Mouse (Mus musculus): Measurements from ENCODE around the gene Sema6b. TPM values are rescaled to one million over a fixed set of nuclear protein-coding genes. Genes with fewer than 3 reads are reported as not detected.

Sema6b gene
- total and polyA plus RNA-seq, 3 experiments = 0.71 to 2.2 (median 1.3) TPM

- Histone ChIP-seq H3K27me3 (replicated peaks) (peaks cover 67% of the 10 kb centered on the region), H3K9me3 (replicated peaks; ENCODE audit: low read length) (no peaks in the 10 kb centered on the region), H3K4me3 (replicated peaks in 1 of 3; ENCODE audit: low read depth in 2 of 3, low read length in 2 of 3, poor library complexity in 1 of 3) (no peak overlapping the region), H3K4me2 (ENCODE audit: insufficient read depth, low read depth, poor library complexity, severe bottlenecking) (no peak overlapping the region), H3K27ac (ENCODE audit: insufficient read depth, low read depth) (no peak overlapping the region), H3K9ac (ENCODE audit: insufficient read depth, low read depth) (no peak overlapping the region), H3K79me2 (replicated peaks; ENCODE audit: control insufficient read depth, extremely low read depth, insufficient read depth, poor library complexity, severe bottlenecking) (no peaks in the 10 kb centered on the region), H3K4me1 (ENCODE audit: control insufficient read depth in 1 of 2, insufficient read depth in 2 of 2) (peaks cover 10 to 50% of the 10 kb centered on the region in 2 experiments; a peak in 3 of 4 replicates), H3K36me3 (replicated peaks in 1 of 2; ENCODE audit: control insufficient read depth in 1 of 2, insufficient read depth in 1 of 2, low read length in 1 of 2) (no peaks in the 10 kb centered on the region)
- in situ Hi-C loops (cut with MboI; ENCODE audit: low pct_ligation_motif_present, low pct_unique_long_range_greater_than_20kb, low sequenced_read_pairs) = no loop called here
- dilution Hi-C loops (cut with MboI; ENCODE audit: extremely low pct_ligation_motif_present, extremely low pct_unique_long_range_greater_than_20kb, low sequenced_read_pairs) = no loop called here
- no peak for DNase-seq (ENCODE audit: extremely low read depth)
- TF ChIP-seq ELF1 (IDR thresholded peaks at IDR 0.05; ENCODE audit: low read depth, low read length) (no peak), BHLHE40 (IDR thresholded peaks at IDR 0.05; ENCODE audit: low read depth, low read length) (no peak), ZMIZ1 (IDR thresholded peaks at IDR 0.05; ENCODE audit: low read depth, low read length) (no peak), ZC3H11A (IDR thresholded peaks at IDR 0.05; ENCODE audit: low read depth, low read length) (no peak), TCF12 (IDR thresholded peaks at IDR 0.05; ENCODE audit: low read depth, low read length) (no peak), ZNF384 (IDR thresholded peaks at IDR 0.05; ENCODE audit: low read depth, low read length) (no peak), SIN3A (IDR thresholded peaks at IDR 0.05; ENCODE audit: low read length) (no peak), SMC3 (IDR thresholded peaks at IDR 0.05; ENCODE audit: low read depth, low read length) (no peak), POLR2AphosphoS2 (IDR thresholded peaks at IDR 0.05; ENCODE audit: low read depth, low read length) (no peak), CHD1 (IDR thresholded peaks at IDR 0.05; ENCODE audit: low read depth, low read length) (no peak), EP300 (IDR thresholded peaks at IDR 0.05; ENCODE audit: low read length) (no peak), KAT2A (IDR thresholded peaks at IDR 0.05; ENCODE audit: insufficient replicate concordance, low read length) (no peak), ETS1 (conservative IDR thresholded peaks at IDR 0.05; ENCODE audit: low read depth, low read length) (no peak), CTCF (conservative IDR thresholded peaks at IDR 0.05 in 1 of 2, IDR thresholded peaks at IDR 0.05 in 1 of 2; ENCODE audit: low read depth in 2 of 2, low read length in 2 of 2) (no peak), RAD21 (IDR thresholded peaks at IDR 0.05; ENCODE audit: low read depth, low read length) (no peak), MYC (IDR thresholded peaks at IDR 0.05; ENCODE audit: low read depth, low read length) (no peak), MXI1 (IDR thresholded peaks at IDR 0.05; ENCODE audit: low read depth, low read length) (no peak)
Measured at GRCm38 (mm10) chr17:56136558-56136957, 3.6 kb downstream of the Sema6b start.

- Histone ChIP-seq H3K4me3 (replicated peaks in 1 of 3; ENCODE audit: low read depth in 2 of 3, low read length in 2 of 3, poor library complexity in 1 of 3) (peak overlapping the region; percentile 45 to 60 (median 47)), H3K27ac (ENCODE audit: insufficient read depth, low read depth) (peak overlapping the region; percentile 26), H3K4me2 (ENCODE audit: insufficient read depth, low read depth, poor library complexity, severe bottlenecking) (peak overlapping the region; percentile 35), H3K36me3 (replicated peaks in 1 of 2; ENCODE audit: control insufficient read depth in 1 of 2, insufficient read depth in 1 of 2, low read length in 1 of 2) (peaks cover 0 to 14% of the 10 kb centered on the region in 2 experiments), H3K9me3 (replicated peaks; ENCODE audit: low read length) (peaks cover 3% of the 10 kb centered on the region), H3K4me1 (ENCODE audit: control insufficient read depth in 1 of 2, insufficient read depth in 2 of 2) (peaks cover 8 to 46% of the 10 kb centered on the region in 2 experiments; a peak in 3 of 4 replicates), H3K9ac (ENCODE audit: insufficient read depth, low read depth) (peak overlapping the region; percentile 24; the same call in 1 of the 2 replicates), H3K79me2 (replicated peaks; ENCODE audit: control insufficient read depth, extremely low read depth, insufficient read depth, poor library complexity, severe bottlenecking) (no peaks in the 10 kb centered on the region), H3K27me3 (replicated peaks) (peaks cover 47% of the 10 kb centered on the region)
- peak; percentile 72 for DNase-seq (ENCODE audit: extremely low read depth)
- peak; percentile 33; the same call in 1 of the 2 replicates for TF ChIP-seq ZC3H11A (IDR thresholded peaks at IDR 0.05; ENCODE audit: low read depth, low read length)
- TF ChIP-seq E2F4 (IDR thresholded peaks at IDR 0.05; ENCODE audit: insufficient replicate concordance, low read depth, low read length) = no peak
- TF ChIP-seq IRF4 (IDR thresholded peaks at IDR 0.05; ENCODE audit: low read depth, low read length) = peak; percentile 57; the same call in 1 of the 2 replicates
- peak; percentile 60 for TF ChIP-seq RAD21 (IDR thresholded peaks at IDR 0.05; ENCODE audit: low read depth, low read length)
- TF ChIP-seq ELF1 (IDR thresholded peaks at IDR 0.05; ENCODE audit: low read depth, low read length) = peak; percentile 43; the same call in 1 of the 2 replicates
- TF ChIP-seq JUN (IDR thresholded peaks at IDR 0.05; ENCODE audit: insufficient read depth, low read depth, low read length) = no peak
- TF ChIP-seq GABPA (IDR thresholded peaks at IDR 0.05; ENCODE audit: insufficient replicate concordance, low read depth, low read length) = no peak
- no peak for TF ChIP-seq POLR2AphosphoS2 (IDR thresholded peaks at IDR 0.05; ENCODE audit: low read depth, low read length)
- peak; percentile 62 for TF ChIP-seq MAZ (IDR thresholded peaks at IDR 0.05; ENCODE audit: low read depth, low read length)
- TF ChIP-seq MEF2A (IDR thresholded peaks at IDR 0.05; ENCODE audit: borderline replicate concordance, low read depth, low read length) = no peak
- TF ChIP-seq ZKSCAN1 (IDR thresholded peaks at IDR 0.05; ENCODE audit: borderline replicate concordance, low read depth, low read length) = no peak
- TF ChIP-seq SMC3 (IDR thresholded peaks at IDR 0.05; ENCODE audit: low read depth, low read length) = peak; percentile 92
- TF ChIP-seq ZMIZ1 (IDR thresholded peaks at IDR 0.05; ENCODE audit: low read depth, low read length) = no peak
- TF ChIP-seq TCF12 (IDR thresholded peaks at IDR 0.05; ENCODE audit: low read depth, low read length) = peak; percentile 23; the same call in 1 of the 2 replicates
- peak; percentile 27; the same call in 1 of the 2 replicates for TF ChIP-seq SIN3A (IDR thresholded peaks at IDR 0.05; ENCODE audit: low read length)
- no peak; the same call in 1 of the 2 replicates for TF ChIP-seq NRF1 (IDR thresholded peaks at IDR 0.05; ENCODE audit: low read depth, low read length)
- TF ChIP-seq CTCF (conservative IDR thresholded peaks at IDR 0.05 in 1 of 2, IDR thresholded peaks at IDR 0.05 in 1 of 2; ENCODE audit: low read depth in 2 of 2, low read length in 2 of 2) = peak; percentile 49 to 89
- TF ChIP-seq EP300 (IDR thresholded peaks at IDR 0.05; ENCODE audit: low read length) = no peak
- TF ChIP-seq MXI1 (IDR thresholded peaks at IDR 0.05; ENCODE audit: low read depth, low read length) = peak; percentile 78
- dilution Hi-C loops (cut with MboI; ENCODE audit: extremely low pct_ligation_motif_present, extremely low pct_unique_long_range_greater_than_20kb, low sequenced_read_pairs) (no loop called here), in situ Hi-C loops (cut with MboI; ENCODE audit: low pct_ligation_motif_present, low pct_unique_long_range_greater_than_20kb, low sequenced_read_pairs) (loop anchor here (5.0 kb wide), 1 partner anchor 128 kb away; no protein-coding TSS in a partner anchor)
Measured at GRCm38 (mm10) chr17:56134463-56134971, 5.6 kb downstream of the Sema6b start.
